Mouse (Mus musculus): ENCODE results near the gene Gm10295.

DNA sequence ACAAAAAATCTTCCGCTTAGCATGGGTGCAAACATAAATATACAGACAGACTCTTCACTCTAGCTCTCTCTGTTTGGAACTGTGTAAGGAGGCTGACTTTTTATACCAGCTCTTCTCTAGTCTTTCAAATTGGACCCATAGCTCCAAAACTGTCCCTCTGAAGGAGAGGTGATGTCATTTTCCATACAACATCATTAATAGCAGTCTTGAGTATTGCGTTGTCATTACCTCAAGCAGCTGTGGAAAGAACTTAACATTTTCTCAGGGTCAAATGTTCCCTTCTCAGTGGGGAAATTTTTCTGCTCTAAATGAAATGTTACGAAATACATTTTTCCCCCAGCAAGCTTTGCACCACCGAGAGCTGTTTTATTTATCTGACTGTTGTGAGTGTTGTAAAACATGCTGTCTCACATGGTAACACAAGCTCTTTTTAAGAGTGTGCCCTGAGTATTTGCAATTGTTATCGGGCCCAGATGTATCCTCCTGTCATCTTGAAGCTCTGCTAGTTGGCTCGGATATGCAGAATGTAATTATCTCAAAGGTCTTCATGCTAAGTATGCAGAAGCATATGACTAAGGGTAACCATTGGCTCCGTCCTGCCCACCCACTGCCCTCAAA is 38.0 kb downstream of the Gm10295 start:
- TF ChIP-seq POLR2A (IDR thresholded peaks at IDR 0.05; ENCODE audit: borderline replicate concordance, control insufficient read depth, low read depth, low read length) (no peak), CTCF (IDR thresholded peaks at IDR 0.05; ENCODE audit: control insufficient read depth, insufficient read depth, low read length) (no peak)

Measured in bone marrow, adult 2 months (tissue).